Mouse (Mus musculus) cortical plate, adult 2 months (tissue): ENCODE results near the gene Sardh. TPM values are rescaled to one million over a fixed set of nuclear protein-coding genes. Genes with fewer than 3 reads are reported as not detected.

ENCODE experiments used
- H3K27ac ChIP-seq: fragments of 200-500 bp; 2 replicates; pipeline ENCODE4 v1.5.1; 2012; ENCODE audit warnings: low read length, control low read depth, inconsistent platforms; ENCODE audit not compliant: insufficient read depth
- H3K4me1 ChIP-seq: fragments of 200-500 bp; 2 replicates; pipeline ENCODE4 v1.6.1; 2011; ENCODE audit warnings: low read length; ENCODE audit not compliant: control insufficient read depth, insufficient read depth
- H3K4me3 ChIP-seq: fragments of 200-500 bp; 2 replicates; pipeline ENCODE4 v1.5.1; 2011; ENCODE audit warnings: mild to moderate bottlenecking, low read length, control low read depth; ENCODE audit not compliant: insufficient read depth
- CTCF ChIP-seq: fragments of 200-500 bp; IDR thresholded peaks from 2 replicates; pipeline ENCODE4 v1.5.1; 2011; ENCODE audit warnings: mild to moderate bottlenecking, control low read depth, low read length; ENCODE audit not compliant: insufficient read depth; ENCODE audit errors: extremely low read depth
- POLR2A ChIP-seq: fragments of 200-500 bp; IDR thresholded peaks from 2 replicates; pipeline ENCODE4 v1.6.1; 2011; ENCODE audit warnings: mild to moderate bottlenecking, low read length, control low read depth; ENCODE audit not compliant: insufficient read depth; ENCODE audit errors: extremely low read depth
- polyA plus RNA-seq: library from polyadenylated mRNA; depleted of rRNA; stranded (reverse); fragments of >200 nt; gene quantifications from 2 replicates; pipeline ENCODE4 v1.2.3, GENCODE M21; 2012

The Sardh gene
- polyA plus RNA-seq, 1 experiment = 8.3 TPM

DNA sequence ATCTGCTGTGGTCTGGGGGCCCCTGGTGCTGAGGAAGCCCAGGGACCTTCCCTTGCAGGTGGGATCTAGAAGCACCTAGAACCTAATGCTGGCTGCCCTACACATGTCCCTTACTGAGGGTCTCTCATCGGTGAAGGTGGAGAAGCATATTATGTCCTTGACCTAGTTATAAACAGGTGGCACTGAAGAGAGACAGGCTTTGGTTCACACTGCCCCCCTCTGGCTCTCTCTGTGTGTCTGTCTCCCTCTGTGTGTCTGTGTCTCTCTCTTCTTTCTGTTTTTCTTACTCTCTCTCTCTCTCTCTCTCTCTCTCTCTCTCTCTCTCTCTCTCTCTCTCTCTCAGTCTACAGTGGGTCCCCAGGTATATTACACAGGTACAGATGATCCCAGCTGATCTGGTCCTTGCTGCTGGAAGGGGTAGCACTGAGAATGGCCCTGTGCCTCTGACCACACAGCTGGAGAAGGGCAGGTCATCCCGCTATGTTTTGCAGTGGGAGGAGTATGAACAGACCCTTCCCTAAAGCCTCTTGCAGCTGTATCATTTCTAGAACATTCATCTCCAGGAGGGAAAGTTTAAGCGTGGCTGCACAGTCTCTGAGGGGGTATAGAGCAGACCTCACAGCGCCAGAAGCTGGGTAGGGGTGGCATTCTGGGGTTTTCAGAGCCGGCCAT lies 19.2 kb downstream of the Sardh start:
- Histone ChIP-seq H3K27ac (no peak overlapping the region), H3K4me3 (no peak overlapping the region), H3K4me1 (peaks cover 11% of the 10 kb centered on the region)
- TF ChIP-seq CTCF (peak; percentile 30; the same call in 1 of the 2 replicates), POLR2A (no peak)

DNA sequence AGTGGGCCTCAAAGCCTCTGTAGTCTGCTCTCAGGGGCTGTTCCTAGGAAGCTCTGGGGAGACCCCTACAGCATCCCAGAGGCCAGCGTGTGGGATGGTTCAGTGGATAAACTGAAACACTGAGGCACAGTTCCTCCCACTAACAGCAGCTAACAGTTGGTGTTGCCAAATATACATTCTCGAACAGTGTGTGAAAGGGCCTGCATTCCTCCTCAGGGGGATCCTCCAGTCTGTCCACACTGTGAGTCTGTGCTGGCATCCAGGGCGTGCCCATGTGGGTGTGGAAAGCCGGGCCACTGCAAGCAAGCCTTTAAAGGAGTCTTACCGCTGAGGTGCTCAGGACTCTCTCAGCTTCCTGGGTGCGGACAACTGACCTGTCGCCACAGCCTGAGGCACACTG lies 21.6 kb downstream of the Sardh start:
- TF ChIP-seq POLR2A = no peak
- TF ChIP-seq CTCF = no peak
- H3K4me1 ChIP-seq = peaks cover 12% of the 10 kb centered on the region
- no peak overlapping the region for H3K27ac ChIP-seq
- no peak overlapping the region for H3K4me3 ChIP-seq

DNA sequence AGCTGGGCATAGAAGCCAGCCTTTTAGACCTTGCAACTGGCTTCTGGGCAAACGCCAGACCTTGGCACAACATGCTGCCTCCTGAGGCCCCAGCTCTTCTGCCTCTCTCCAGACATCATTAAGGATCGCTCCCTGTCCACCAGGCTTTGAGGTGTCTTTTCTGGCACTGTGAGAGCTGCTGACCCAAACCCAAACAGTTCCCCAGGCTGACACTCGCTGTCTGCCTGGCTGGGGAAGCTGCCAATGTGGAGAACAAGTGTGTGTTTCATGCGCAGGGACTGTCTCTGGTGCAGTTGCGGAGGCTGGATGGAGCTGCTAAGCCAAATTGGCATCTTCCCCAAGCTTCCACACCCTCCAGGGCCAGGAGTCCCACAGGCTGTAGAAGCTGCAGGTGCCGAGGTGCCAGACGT lies 25.1 kb downstream of the Sardh start:
- H3K27ac ChIP-seq = no peak overlapping the region
- TF ChIP-seq POLR2A (no peak), CTCF (no peak)
- no peak overlapping the region for H3K4me3 ChIP-seq
- peaks cover 14% of the 10 kb centered on the region for H3K4me1 ChIP-seq

DNA sequence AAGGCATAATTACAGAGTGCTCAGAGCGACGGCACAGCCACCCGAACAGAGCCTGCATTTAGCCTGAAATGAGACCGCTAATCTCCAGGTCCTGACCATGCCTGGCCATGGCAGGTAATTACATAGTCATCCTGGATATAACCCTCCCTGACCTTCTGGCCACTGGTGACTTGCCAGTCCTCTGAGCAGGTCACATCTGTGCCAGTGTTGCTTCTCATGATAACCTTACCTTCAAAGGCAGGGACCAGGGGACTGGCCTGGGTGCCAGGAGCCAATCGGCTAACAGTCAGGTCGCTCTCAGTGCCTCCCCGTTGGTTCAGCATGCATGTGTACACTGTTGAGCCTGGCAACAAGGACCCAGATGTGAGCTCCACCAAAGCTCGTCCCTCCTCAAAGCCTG lies 29.6 kb downstream of the Sardh start:
- peaks cover 8% of the 10 kb centered on the region; the same call in 1 of the 2 replicates for H3K4me1 ChIP-seq
- no peak overlapping the region for H3K4me3 ChIP-seq
- no peak for TF ChIP-seq CTCF
- no peak for TF ChIP-seq POLR2A
- H3K27ac ChIP-seq = no peak overlapping the region

DNA sequence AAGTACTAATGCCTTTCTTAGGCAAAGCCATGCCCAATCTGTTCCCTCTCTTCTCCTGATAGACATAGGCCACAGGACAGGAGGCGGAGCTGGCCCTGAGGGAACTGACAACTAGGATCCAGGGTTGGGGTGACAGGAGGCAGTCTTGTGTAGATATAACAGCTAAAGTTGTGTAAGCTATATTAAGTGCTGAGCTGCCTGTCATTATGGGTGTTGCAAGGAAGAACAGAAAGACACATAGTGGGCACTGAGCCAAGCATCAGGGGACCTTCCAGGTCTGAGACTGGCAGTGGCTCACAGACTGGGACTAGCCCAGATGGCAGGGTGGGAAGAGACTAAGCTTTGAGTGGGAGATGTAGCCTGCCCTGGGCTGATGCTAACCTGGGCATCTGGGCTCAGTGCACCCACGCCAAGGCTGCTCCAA lies 30.0 kb downstream of the Sardh start:
- H3K27ac ChIP-seq = no peak overlapping the region
- TF ChIP-seq POLR2A = no peak
- TF ChIP-seq CTCF = no peak
- no peak overlapping the region for H3K4me3 ChIP-seq
- peaks cover 6% of the 10 kb centered on the region; the same call in 1 of the 2 replicates for H3K4me1 ChIP-seq

DNA sequence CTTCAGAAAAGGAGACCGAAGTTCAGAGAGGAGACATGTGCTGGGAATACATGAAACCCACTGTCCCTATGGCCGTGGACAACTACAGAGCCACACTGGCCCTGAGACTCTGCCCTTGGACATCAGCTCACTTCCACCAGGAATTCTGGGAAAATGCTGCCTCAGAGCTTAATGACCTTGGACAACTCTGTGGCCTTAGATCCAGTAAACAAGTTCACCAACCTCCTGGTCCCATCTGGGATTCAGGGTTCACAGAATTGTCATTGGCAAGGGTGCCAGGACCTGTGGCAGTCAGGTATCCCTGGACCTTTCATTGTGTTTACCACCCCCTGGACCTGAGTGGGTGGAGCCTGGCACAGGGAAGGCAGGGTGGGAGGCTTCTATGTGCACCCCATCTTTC lies 32.6 kb downstream of the Sardh start:
- Histone ChIP-seq H3K4me1 (peaks cover 10% of the 10 kb centered on the region), H3K4me3 (no peak overlapping the region), H3K27ac (no peak overlapping the region)
- no peak for TF ChIP-seq CTCF
- no peak for TF ChIP-seq POLR2A

DNA sequence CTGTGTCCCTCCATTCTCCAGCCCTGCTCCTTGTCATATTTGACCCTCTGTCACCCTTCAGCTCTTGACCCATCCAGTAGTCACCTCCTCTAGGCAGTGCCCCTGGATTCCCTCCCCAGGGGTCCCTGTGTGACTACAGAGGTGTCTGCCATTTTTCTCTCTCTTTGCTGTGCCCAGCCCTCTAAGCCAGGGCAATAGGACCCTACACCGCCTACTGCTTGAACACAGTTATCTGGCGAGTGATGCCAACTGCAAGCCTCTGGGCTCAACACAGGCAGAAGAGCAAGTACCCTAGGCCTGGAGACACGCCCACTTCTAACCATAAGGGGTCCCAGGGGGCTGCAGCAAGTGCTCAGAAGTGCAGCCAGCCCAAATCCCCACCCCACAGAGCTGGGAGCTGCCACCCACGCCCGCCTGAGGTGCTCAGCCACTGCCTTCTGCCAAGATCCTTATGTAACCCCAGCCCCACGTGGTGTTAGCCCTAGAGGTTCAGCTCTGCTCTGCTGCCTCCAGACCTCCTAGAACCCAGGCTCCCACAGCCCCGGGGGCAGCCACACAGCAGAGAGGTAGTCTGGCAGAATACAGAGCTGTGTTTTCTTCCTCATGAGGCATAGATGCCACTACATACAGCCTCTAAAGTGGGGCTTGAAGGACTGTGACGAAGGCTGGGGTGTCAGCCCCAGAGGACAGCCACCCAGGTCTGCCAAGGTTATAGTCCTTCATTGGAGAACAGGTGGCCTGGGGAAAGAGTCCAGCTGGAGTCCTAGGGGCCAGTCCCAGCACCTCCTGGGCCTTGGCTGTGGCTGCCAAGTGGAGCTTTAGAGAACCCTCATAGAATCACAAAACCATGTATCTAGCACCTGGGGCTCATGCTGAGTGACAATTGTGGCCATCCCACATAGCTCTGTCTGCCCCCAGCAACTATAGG lies 35.9 kb downstream of the Sardh start:
- Histone ChIP-seq H3K4me1 (peaks cover 6% of the 10 kb centered on the region), H3K27ac (no peak overlapping the region), H3K4me3 (no peak overlapping the region)
- TF ChIP-seq CTCF = no peak
- no peak for TF ChIP-seq POLR2A

DNA sequence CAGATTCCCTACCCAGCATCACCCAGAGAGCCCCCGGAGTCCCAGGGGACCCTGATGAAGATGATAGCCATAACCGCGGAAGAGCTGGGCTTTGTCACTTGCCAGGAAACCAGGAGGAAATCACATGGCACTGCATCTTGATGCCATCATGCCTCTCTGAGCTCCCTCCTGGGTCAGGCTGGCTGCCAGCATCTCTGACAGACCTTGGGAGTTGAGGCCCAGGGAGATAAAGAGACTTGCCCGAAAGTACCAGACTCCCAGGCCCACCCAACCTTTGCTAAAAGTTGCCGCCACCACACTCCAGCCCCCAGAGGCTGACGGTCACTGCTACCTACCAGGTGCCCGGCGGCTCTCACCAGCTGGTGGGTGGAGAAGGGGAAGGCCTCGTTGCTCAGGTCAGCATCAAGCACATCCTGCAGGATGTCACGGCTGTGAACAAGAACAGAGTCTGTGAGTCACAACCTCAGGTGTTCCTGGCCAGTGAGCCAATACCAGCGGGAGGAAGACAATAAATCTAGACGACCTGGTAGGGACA lies 37.4 kb downstream of the Sardh start:
- no peak overlapping the region for H3K4me3 ChIP-seq
- peaks cover 6% of the 10 kb centered on the region for H3K4me1 ChIP-seq
- TF ChIP-seq POLR2A = no peak
- no peak for TF ChIP-seq CTCF
- no peak overlapping the region for H3K27ac ChIP-seq

DNA sequence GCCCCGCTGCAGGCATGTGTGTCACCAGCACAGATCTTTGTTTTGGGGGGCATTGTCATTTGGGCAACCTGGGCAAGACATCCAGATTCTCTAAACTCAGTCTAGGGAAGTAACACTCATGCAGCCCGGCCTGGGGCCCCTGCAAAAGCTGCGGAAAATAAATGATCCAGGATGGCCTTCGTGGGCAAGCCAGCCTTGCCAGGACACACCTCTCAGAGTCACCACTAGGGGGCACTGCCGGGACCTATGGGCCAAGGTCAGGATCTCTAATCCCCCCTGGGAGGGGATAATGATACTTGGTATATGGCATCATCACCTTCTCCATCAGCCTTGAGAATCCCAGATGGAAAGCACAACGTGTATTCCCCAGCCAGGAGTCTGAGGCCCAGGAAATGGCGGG lies 37.9 kb downstream of the Sardh start:
- H3K27ac ChIP-seq = no peak overlapping the region
- H3K4me1 ChIP-seq = peaks cover 6% of the 10 kb centered on the region
- H3K4me3 ChIP-seq = no peak overlapping the region
- no peak for TF ChIP-seq POLR2A
- peak; percentile 40 for TF ChIP-seq CTCF

DNA sequence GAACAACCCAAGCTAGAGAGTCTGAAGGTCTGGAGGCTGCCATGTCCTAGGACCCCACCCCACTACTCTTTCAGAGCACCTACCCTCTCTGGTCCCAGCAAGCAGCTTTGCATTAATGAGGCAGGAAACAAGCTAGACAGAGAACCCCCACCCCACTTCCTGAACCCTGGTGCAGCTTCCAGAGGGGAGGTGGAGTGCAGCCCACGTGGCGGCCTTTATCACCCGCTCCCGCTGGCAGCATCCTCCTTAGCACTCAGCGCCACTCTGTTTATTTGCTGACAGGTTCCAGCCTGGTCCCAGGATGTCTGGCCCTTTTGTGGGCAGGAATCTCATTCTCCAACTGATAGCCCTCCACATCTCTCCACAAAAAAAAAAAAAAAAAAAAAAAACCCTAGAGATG lies 38.3 kb downstream of the Sardh start:
- TF ChIP-seq POLR2A (no peak), CTCF (no peak)
- Histone ChIP-seq H3K27ac (no peak overlapping the region), H3K4me1 (peaks cover 6% of the 10 kb centered on the region), H3K4me3 (no peak overlapping the region)
